Mouse (Mus musculus): ENCODE results near the gene Wwox.

Wwox gene

DNA sequence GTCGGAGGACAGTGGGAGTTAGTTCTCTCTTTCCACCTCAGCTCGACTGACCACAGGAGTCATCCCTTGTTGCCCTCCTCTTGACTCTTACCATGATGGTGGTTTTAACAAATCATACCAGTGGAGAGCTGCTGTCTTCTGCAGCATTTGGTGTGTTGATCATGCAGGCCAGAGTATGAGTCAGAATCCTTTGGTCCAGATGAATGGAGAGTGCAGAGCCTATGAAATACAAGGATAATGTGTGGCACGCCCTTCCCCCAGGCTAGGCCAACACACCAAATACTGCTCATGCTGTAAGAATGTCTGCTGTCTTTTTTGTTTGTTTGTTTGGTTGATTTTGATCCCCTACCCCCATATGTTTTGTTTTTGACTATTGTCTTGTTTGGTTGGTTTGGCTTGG is 234.0 kb downstream of the Wwox start:
- no peak for DNase-seq

DNA sequence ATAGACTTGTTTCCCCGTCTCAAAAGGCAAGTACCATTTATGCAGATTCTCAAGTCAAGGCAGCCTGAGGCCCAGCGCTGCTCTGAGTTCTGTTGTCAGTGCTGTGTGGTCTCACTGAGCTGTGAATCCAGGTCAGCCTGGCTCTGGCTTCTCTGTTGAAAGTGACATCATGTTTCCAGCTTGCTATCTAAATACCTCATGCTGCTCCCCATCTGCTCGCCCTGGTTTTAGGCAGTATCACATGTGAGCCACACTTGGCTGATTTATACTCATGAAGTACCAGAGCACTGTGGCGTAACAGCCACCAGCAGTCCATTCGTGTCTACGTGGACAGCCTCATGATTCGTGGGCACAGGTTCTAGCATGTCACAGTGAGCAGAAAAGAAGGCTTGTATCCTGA is 235.7 kb downstream of the Wwox start:
- DNase-seq = no peak

DNA sequence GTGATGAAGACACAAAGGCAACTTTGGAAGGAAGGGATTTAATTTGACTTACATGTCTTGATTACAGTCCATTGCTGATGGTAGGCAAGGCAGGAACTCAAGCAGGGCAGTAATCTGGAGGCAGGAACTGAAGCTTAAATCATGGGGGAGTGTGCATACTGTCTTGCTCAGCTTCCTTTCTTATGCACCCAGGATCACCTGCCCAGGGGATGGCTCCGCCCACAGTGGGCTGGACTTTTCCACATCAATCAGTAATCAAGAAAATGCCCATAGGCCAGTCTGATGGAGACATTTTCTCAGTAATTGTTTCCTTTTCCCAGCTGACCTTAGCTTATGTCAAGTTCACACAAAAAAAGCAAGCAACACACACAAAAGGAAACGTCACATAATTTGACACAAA is 237.5 kb downstream of the Wwox start:
- peak; percentile 7 for DNase-seq

DNA sequence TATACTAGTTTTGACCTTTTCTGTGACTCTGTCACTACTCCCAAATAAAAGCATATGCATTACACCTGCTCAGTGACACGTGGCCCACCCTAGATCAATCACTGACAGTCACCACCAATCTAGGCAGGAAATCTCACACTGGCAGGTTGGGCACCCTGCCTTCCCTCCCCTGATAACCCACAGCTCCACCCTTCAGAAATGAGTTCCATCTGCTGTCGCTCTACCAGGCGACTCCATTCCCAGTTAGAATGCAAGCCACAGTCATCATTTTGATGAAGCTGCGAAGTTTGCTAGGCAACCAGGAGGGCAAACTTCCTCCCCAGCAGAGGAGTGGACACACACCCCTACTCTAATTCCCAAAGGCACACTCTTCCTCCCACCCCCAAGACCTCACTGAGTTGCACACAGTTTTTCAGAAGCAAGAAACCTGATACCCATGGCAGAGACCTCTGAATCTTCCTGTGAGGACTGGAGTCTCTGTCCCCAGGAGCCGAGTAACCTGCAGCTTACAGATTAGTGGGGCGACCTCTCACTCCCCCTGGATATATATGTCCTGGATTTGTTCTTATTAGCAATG is 238.2 kb downstream of the Wwox start:
- DNase-seq = no peak

DNA sequence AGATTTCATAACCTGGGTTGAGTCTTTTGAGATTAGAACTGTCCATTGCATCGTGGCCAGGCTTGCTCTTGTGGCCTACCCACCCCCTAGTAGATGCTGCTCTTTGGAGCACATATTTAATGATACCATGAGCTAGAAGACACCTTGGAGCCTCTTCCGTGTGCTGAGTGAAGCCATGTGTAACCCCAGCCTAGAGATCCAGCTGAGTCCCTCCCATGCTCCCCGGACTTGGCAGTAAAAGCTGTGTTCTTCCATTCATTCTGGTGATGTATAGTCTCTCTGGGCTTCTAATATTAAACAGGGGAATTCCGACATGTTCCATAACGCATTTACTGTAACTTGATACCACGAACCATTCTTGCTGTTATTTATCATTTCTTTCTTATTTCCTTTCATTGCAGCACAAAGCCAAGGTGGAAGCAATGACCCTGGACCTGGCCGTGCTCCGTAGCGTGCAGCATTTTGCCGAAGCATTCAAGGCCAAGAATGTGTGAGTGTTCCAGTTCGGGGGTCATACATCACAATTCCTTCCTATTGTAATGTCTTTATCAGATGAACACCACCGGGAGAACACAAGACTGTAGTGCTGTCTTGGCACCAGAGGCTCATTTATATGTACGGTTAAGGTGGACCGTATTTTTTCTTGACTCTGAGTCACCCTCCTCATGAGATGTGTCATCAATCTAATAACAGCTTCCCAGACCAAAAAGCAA is 240.1 kb downstream of the Wwox start:
- DNase-seq = no peak

DNA sequence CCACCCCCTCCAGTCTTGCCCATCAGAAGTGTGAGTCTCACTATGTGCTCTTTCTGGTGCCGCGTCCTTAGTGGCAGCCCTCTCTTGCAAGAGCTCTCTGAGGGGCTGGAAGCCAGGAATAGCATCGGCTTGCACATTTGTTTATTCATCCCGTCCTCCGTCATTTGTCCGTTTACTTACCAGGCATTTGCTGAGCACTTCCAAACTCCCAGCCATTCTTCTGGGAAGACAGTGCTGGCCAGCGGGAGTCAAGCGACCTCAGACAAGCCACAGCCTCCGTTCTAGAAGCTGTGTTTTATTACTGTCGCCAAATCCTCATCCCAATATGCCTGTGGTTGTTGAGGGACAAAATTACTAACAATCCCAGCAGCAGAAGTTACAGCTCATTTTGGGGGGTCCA is 241.7 kb downstream of the Wwox start:
- DNase-seq = no peak

DNA sequence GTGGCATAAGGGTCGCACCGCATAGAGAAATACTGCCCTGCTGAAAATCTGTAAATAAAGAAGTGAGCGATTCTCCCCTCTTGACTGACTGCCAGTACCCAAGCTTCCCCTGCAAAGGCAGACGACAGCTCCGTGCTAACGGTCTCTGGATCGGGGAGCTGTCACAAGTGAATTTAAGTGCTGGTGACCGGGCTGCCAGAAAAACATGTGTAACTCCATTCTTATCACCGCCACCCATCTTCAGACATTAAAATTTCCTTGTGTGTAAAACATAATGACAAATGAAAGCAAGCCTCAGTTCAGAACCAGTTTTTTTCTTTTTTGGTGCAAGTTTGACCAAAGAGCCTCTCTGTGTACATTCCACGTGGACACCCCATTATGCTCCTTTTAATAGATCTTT is 242.7 kb downstream of the Wwox start:
- no peak for DNase-seq

DNA sequence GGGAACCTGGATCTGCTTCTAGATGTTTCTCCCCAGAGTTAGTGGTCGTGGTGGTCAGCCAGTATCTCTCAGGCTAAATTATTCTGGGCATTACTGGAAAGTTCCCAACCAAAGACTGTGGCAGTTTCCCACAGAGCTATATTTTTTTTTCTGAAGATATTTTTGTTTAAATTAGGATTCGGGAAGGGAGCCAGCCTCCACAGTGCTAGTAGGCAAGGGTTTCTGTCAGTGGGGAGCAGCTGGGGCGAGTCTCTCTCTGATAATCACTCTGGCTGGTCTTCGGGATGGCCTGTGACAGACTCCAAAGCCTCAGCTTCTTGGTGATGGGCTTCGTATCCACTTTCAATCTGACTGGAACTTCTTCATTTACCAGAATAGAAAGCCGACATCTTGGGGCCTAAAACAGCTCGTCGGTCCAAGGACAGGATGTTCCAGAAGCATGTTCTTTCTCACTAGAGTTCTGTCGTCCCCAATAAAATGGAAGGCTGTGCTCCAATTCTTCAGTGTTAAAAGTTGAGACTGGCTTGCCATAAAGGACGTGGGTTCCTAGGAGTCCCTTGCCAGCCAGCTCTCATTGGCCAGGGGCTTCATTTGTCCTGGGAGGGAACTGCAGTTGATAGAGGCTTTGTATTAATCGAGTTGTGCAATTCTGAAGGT is 244.7 kb downstream of the Wwox start:
- DNase-seq = no peak

DNA sequence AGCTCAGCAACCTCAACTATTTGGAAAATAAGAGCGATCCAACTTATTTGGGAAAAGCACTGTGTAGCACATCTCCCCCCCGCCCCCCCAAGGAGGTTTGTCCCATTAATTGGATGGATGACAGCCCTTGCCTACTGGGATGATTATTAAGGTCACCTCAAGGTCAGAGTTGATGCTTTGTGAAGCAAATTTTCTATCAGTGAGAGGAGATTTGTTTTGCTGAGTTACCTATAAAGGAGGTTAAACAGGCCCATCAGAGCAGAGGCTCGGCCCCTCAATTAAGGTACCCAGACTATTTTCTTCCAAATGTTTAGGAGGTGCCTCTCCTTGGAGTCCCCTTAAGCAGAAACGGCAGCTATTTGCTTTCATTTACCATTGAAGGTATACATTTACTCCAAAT is 247.0 kb downstream of the Wwox start:
- DNase-seq = no peak

DNA sequence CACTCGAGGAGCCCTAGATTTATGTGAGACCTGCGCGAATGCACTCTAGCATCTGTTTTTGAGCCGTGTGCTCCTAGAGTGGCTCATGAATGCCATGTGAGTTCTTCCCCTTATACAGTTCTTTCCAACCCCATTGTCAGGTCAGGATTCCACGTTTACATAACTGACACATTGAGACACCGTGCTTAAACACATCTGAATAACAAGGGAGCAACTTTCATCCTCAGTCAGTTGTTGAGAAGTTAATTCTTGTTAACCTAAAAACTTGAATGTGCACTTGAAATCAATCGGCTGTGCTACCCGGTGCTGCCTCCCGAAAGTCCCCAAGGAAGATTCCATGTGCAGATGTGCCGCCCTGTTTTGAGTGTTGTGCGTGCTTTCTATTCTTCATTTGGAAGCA is 249.3 kb downstream of the Wwox start:
- DNase-seq = no peak

DNA sequence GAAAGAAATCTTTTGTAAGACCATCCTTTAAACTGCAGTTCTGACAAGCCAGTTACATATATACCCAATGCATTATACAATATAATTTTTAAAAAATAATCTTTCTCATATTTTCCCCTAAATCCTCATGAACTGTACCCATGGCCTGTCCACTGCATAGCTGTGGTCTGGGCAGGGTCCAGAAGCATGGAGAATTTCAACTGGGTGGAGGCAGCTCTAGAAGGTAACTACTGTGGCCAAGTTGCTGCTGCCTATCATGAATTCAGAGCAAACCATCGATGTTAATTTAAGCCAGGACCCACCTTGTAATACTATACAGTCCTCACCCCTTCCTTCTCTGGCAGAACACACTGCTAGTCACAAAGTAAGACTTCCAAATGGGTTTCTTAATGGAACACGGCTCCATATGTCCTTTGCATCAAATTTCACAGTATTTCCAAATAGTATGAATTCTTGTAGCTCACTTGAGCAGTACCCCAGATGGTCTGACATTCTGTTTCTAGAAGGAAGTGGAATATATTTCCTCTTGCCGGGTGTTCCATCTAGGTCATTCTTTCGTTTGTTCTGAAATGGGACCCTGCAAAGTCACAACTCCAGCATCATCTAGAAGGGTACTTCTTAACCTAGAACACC is 255.2 kb downstream of the Wwox start:
- no peak for DNase-seq

DNA sequence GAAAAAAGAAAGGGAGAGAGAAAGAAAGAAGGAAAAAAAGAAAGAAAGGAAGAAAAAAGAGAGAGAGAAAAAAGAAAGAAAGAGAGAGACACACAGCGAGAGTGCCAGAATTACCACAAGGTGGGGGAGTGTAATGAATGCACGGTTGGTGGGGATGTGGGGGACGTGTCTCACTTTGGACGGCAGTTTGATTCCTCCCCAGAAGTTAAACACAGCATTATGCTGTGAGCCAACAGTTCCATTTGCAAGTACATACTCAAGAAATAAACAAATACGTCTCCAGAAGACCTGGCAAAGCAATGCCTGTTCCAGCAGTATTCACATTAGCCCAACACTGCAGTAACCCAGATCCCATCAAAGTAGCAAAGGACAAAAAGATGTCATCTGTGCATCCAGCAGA is 264.1 kb downstream of the Wwox start:
- no peak for DNase-seq

DNA sequence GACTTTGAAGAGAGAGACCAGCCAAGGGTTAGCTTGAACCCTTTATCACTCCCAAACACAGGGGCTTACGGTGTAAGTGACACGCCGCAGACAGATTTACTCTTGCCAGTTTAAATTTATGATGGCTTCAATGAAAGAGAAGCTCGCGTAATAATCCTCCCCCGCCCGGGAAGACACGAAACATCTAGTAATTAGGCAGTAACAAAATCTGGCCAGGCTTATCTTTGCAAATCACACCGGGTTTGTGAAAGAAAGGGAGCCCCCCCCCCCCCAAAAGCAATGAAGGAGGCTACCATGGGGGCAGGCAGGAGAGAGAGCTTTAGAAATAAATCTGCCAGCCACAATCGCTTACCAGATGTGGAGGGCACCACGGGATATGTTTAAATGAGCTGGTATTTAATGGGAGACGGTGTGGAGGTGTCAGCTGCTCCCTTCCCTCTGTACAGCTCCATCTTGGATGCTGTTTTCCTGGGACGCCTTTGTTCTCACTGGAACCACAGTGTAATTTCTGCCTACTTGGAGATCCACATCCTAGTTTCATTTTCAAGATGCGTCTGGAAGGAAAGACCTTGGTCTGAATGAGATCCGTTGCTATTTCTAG is 268.2 kb downstream of the Wwox start:
- peak; percentile 6 for DNase-seq

DNA sequence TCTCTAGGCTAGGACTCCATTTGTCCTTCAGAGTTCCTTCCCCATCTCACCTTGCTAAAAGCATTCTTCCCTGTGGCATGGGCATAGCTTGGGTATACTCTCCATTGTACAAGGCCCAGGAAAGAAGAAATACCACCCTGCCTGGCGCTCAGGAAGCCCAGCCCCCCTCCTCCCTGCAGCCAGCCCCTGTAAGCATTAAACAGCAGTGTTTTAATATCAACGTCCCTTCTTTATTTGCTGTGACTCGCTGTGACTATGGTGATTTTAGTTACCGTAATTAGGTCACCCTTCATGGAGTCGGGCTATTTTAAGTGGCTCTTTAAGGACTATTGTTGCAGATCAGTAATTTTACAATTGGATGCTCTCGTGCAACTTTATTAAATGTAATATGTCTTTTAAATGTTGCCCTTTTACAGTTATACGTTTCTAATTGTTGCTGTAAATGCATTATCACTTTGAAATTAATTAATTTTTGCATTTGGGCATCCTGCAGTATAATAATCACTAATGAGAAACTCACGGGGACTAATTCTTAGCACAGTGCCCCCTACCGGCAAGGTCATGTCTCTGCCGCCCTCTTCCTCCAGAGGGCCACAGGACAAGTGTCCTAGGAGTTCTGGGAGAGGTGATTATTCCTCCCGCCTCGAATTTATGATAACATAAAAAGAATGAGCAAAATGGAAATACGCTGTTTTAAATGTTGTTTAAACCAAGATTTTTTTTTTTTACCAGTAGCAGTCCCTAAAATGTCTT is 276.0 kb downstream of the Wwox start:
- DNase-seq = peak; percentile 36

DNA sequence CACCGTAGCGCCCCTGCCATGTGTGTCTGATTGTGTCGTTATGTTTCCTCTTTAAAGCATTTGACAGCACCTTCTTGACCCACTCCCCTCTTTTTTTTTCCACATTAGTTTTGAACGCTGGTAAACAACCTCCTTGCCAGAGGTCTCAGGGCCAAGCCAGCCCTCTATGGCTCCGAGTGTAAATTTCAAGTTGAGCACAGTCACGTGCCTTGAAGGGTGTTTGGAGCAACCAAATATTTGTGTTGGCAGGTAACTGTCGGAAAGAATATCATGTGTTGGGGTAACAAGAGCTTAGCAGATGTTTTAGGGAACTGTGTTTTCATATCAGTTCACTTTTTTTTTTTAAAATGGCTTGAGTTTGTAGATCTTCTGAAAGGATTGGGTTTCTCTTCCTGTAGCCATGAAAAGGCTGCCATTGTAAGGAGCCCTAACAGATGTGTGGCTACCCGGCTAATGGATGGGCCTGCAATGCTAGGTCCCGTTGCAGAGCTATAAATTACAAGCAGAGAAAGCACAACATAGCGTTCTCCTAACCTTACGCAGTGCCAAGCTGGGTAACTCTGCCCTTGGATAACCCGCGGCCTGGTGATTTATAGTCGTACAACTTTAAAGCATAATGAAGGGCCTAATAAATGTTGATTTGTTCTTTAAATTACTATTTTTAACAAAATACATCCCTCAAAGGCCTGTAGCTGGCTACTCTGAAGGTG is 277.2 kb downstream of the Wwox start:
- peak; percentile 18 for DNase-seq

DNA sequence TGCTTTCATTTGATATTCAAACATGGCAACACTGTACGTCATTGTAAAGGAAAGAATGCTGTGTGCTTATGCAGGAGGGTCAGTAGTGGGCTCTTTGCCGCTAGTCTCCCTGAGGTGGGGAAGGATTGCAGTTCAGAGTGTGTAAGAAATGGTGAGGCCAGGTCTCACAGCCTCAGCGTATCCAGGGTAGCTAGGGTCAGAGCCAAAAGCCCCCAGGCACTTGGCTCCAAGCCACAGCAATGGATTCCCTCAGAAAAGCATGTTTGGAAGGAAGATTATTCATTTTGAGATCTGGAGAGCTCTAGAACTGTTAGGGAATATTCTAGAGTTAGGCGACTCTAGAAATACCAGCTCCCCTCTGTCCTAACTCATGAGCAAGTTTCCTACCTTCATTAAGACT is 279.4 kb downstream of the Wwox start:
- DNase-seq = no peak

DNA sequence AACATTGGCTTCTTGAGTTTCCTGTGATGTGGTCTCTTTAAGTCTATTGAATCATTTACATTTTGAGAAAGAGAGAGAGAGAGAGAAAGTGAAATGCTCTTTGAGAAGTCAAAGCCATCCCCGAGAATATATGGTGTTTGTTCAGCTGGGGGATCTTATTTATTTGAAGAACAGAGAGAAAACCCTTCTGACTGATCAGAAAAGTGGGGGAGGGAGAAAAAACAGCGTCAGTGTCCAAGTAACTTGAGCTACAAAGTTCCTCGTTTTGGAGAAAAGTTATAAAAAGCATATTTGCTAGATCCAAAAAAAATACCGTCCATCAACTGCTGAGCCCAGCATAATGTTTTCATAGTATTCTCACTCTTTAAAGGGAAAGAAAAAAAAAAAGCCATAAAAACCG is 283.2 kb downstream of the Wwox start:
- DNase-seq = no peak

DNA sequence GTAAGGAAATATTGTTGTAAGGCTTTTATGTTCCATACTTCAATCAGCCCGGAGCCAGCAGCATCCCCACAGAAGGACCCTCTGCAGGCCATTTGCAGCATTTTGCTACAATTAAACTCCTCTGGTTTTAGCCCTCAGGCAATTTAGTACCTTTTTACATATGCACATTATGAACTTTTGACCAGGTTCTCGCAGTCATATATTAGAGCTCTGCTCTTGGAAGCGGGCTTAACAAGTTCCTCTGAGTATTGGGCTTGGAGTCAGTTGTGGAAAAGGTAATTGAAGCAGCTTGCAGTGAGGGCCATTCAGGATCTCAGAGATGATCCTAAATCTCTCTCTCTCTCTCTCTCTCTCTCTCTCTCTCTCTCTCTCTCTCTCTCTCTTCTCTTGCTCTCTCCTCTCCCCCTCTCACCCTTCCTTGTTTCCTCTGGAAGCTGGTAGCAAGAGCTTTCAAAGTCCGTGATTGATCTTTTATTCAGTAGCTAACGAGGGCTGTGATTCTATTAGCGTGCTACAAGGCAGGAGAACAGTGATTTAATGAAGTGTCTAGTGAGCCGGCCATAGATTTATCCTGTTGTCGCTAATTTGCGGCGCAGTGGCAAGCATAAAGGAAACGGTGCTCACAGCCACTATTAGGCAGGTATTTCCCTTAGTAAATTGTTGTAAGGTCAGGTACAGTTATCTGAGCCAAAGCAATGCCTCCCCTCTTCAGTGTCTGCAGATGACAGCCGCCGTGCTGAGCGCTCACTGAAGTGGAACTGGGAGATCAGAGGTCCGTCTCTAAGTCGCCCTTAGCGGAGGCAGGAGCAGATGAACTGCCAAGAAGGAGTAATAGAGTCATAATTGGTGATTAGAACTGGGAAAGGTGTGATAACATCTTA is 292.0 kb downstream of the Wwox start:
- DNase-seq = peak; percentile 21

DNA sequence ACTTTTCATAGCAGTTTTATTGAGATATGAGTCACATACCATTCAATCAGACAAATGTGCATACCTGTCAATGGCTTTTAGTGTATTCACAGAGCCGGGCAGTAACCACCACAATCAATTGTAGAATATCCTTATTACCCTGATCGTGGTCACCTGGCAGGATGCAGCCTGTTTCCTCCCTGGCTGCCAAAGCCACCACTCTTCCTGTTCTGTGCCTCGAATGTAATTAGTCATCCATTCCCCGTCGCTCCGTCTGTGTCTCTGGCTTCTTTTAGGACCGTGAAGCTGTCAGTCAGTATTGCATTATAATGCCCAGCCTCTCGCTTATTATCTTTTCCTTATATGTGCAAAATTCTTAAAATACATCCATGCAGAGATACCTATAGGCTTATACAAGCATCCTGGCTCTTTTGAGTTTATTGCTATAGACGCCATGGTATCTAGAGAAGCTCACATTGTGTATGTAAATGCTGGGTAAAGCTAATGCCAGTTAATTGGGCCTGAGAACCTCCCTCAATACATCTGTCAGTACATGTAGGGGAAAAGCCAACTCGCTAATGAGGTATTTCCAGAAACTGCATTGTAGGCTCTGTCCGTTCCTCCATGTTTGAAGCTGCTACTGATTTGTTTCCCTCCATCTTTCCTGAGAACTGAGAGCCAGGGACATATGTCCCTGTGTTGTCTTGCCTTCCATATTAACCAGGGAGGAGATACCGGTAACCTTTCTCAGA is 303.9 kb downstream of the Wwox start:
- DNase-seq = no peak

DNA sequence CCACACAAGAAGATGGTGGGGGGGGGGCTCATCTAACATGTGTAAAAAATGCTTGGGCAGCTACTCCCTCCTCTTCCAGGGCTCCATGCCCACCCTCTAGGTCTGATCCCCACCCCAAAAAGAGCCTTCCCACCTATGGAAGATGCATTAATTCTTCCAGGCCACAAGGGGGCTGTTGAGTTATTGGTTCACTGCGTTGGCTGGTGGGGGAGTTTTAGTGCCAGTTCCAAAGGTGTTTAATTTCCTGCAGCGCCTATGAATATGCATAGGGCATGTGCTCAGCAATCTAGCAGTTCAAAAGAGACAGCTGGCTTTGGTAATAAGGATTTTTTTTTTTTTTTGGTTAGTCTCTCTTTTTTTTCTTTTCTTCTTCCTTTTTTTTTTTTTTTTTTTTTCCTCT is 306.9 kb downstream of the Wwox start:
- no peak for DNase-seq
